Comparison of ENCODE assay signal across 34 mouse cellular contexts in genomic region chr12:41961038-41961437, GRCm38 (mm10).
DNase-seq lines count a peak whose midpoint lies in the region; ATAC-seq and TF ChIP-seq lines count a peak whose summit lies in the region.
"Had no signal": no experiment of that assay in that cellular context is flagged by ENCODE, and none has a peak within 500 bp of the region (broad histone marks: within the 10 kb centered on the region; RNA-seq: fewer than 3 reads in every experiment).

No protein-coding gene starts in this region.

- peak; percentile 5 for DNase-seq in kidney, postnatal 0 days (ENCODE audit: low spot score)
- DNase-seq in kidney, adult 9 months = no peak
- DNase-seq in CD4-positive helper T cell, adult 2 months (ENCODE audit: low read depth, low spot score) = peak; percentile 76
- DNase-seq in T-cell, adult 2 months (ENCODE audit: low spot score) = peak; percentile 35
- DNase-seq in lung, adult 2 months = no peak
- DNase-seq in left cerebral cortex, adult 18-20 months (ENCODE audit: low spot score in 2 of 2) = no peak
- DNase-seq: adrenal gland, postnatal 25 days; cerebellum, adult 11-12 months; cerebellum, adult 9-11 months; gastrocnemius, adult 2 months; gastrocnemius, postnatal 36 days; heart, adult 2 months; heart, postnatal 4 days; kidney, adult 11 months; kidney, postnatal 14 days; retina, postnatal 1 day; right cerebral cortex, postnatal 14 days; thymus, adult 18-20 months; thymus, postnatal 25 days had no signal

- H3K9ac ChIP-seq in kidney, postnatal 0 days (ENCODE audit: low read depth, low read length) = no peak overlapping the region
- H3K9ac ChIP-seq in kidney, embryonic 15.5 days = no peak overlapping the region
- H3K9ac ChIP-seq: embryonic facial prominence, embryonic 13.5 days; forebrain, embryonic 15.5 days; heart, embryonic 12.5 days; hindbrain, embryonic 13.5 days; limb, embryonic 15.5 days; midbrain, embryonic 13.5 days had no signal

- no peak overlapping the region for H3K27ac ChIP-seq in kidney, postnatal 0 days
- no peak overlapping the region for H3K27ac ChIP-seq in kidney, embryonic 15.5 days
- H3K27ac ChIP-seq: embryonic facial prominence, embryonic 13.5 days; forebrain, embryonic 10.5 days; forebrain, embryonic 15.5 days; gastrocnemius, adult 2 months; heart, adult 2 months; hindbrain, embryonic 13.5 days; limb, embryonic 10.5 days; limb, embryonic 15.5 days; macrophage; midbrain, embryonic 13.5 days; stomach, postnatal 0 days had no signal

- ATAC-seq in kidney, postnatal 0 days (replicated peaks; ENCODE audit: low FRiP score, low read depth) = no peak
- peak; percentile 41; the same call in 1 of the 2 replicates for ATAC-seq in neutrophil, adult 5-6 weeks (ENCODE audit: extremely low read depth, insufficient number of reproducible peaks, low FRiP score, poor library complexity, severe bottlenecking)
- no peak for ATAC-seq in kidney, embryonic 15.5 days (replicated peaks; ENCODE audit: low FRiP score)
- ATAC-seq: forebrain, embryonic 15.5 days; lung, postnatal 0 days; midbrain, embryonic 13.5 days; Patski had no signal

- no peaks in the 10 kb centered on the region for H3K36me3 ChIP-seq in kidney, postnatal 0 days (ENCODE audit: insufficient read depth, low read length)
- H3K36me3 ChIP-seq in kidney, embryonic 15.5 days = no peaks in the 10 kb centered on the region
- H3K36me3 ChIP-seq: embryonic facial prominence, embryonic 13.5 days; forebrain, embryonic 10.5 days; forebrain, embryonic 15.5 days; G1E; heart, embryonic 12.5 days; hindbrain, embryonic 13.5 days; limb, embryonic 10.5 days; limb, embryonic 15.5 days; midbrain, embryonic 13.5 days had no signal

- TF ChIP-seq CTCF in kidney, postnatal 0 days (IDR thresholded peaks at IDR 0.05; ENCODE audit: low read depth) = no peak
- no peak for TF ChIP-seq CTCF in lung, adult 2 months (IDR thresholded peaks at IDR 0.05; ENCODE audit: insufficient read depth, low read length)

- no peak overlapping the region for H3K4me3 ChIP-seq in kidney, postnatal 0 days (replicated peaks; ENCODE audit: low read depth, low read length)
- no peak overlapping the region for H3K4me3 ChIP-seq in kidney, embryonic 15.5 days (replicated peaks)
- no peak overlapping the region for H3K4me3 ChIP-seq in lung, adult 2 months (replicated peaks; ENCODE audit: extremely low read depth, low read depth, low read length)
- H3K4me3 ChIP-seq: embryonic facial prominence, embryonic 13.5 days; forebrain, embryonic 10.5 days; forebrain, embryonic 15.5 days; gastrocnemius, adult 2 months; heart, adult 2 months; heart, embryonic 12.5 days; hindbrain, embryonic 13.5 days; limb, embryonic 10.5 days; limb, embryonic 15.5 days; midbrain, embryonic 13.5 days had no signal

- H3K9me3 ChIP-seq in kidney, postnatal 0 days (replicated peaks; ENCODE audit: low read length) = no peaks in the 10 kb centered on the region
- H3K9me3 ChIP-seq in kidney, embryonic 15.5 days (replicated peaks) = no peaks in the 10 kb centered on the region
- H3K9me3 ChIP-seq: embryonic facial prominence, embryonic 13.5 days; forebrain, embryonic 10.5 days; forebrain, embryonic 15.5 days; G1E; heart, embryonic 12.5 days; hindbrain, embryonic 13.5 days; limb, embryonic 10.5 days; limb, embryonic 15.5 days; midbrain, embryonic 13.5 days had no signal

- no peaks in the 10 kb centered on the region for H3K4me1 ChIP-seq in kidney, postnatal 0 days (replicated peaks; ENCODE audit: insufficient read depth, low read length)
- H3K4me1 ChIP-seq in kidney, embryonic 15.5 days = no peaks in the 10 kb centered on the region
- no peaks in the 10 kb centered on the region for H3K4me1 ChIP-seq in lung, adult 2 months (ENCODE audit: control insufficient read depth, insufficient read depth, low read length)
- H3K4me1 ChIP-seq: embryonic facial prominence, embryonic 13.5 days; forebrain, embryonic 10.5 days; forebrain, embryonic 15.5 days; heart, embryonic 12.5 days; hindbrain, embryonic 13.5 days; limb, embryonic 10.5 days; limb, embryonic 15.5 days; midbrain, embryonic 13.5 days had no signal

- no peak for TF ChIP-seq POLR2A in lung, adult 2 months (IDR thresholded peaks at IDR 0.05; ENCODE audit: borderline replicate concordance, extremely low read depth, low read depth, low read length)

- H3K27me3 ChIP-seq in kidney, postnatal 0 days (ENCODE audit: insufficient read depth, low read length) = no peaks in the 10 kb centered on the region
- H3K27me3 ChIP-seq in kidney, embryonic 15.5 days = no peaks in the 10 kb centered on the region
- H3K27me3 ChIP-seq: embryonic facial prominence, embryonic 13.5 days; forebrain, embryonic 15.5 days; heart, embryonic 12.5 days; hindbrain, embryonic 13.5 days; limb, embryonic 15.5 days; midbrain, embryonic 13.5 days; Patski had no signal

- 12% methylated on average over 4 of the region's 4 CpGs for WGBS in kidney, postnatal 0 days
- 14% methylated on average over 4 of the region's 4 CpGs for WGBS in kidney, embryonic 15.5 days
- WGBS in lung, adult 2 months = 8% methylated on average over 4 of the region's 4 CpGs

- H3K4me2 ChIP-seq in kidney, postnatal 0 days (ENCODE audit: low read length) = no peak overlapping the region
- H3K4me2 ChIP-seq in kidney, embryonic 15.5 days = no peak overlapping the region
- H3K4me2 ChIP-seq: embryonic facial prominence, embryonic 13.5 days; forebrain, embryonic 15.5 days; heart, embryonic 12.5 days; hindbrain, embryonic 13.5 days; limb, embryonic 15.5 days; midbrain, embryonic 13.5 days had no signal

Comparison
In these comparisons a context has a peak if more than half of its experiments do, and no peak if none do; other contexts are left out.
1. DNase-seq: peak in kidney, postnatal 0 days (single experiment), CD4-positive helper T cell, adult 2 months (single experiment) and T-cell, adult 2 months (single experiment); none in kidney, adult 9 months (single experiment), lung, adult 2 months (single experiment) and left cerebral cortex, adult 18-20 months (0 of 2).